Mouse (Mus musculus): ENCODE data around the gene Ms4a6d.
A peak's percentile ranks its signal among the peaks of the same experiment; 100 is the strongest.
"Not testable (repeated sequence)": the region's sequence is repeated elsewhere in the genome, so short reads cannot be mapped to it uniquely, and the experiment has no call there.

Gene Ms4a6d

GRCm38 (mm10) chr19:11604603-11605002 lies at the start of gene Ms4a6d:
Gene Ms4a6d, minus strand, starts transcription at chr19:11604849.
- no peak for DNase-seq (ENCODE audit: low spot score)

GRCm38 (mm10) chr19:11649564-11649963 lies 44.9 kb upstream of the Ms4a6d start:
- DNase-seq (ENCODE audit: low spot score) = no peak

GRCm38 (mm10) chr19:11646166-11646565 lies 41.5 kb upstream of the Ms4a6d start:
- DNase-seq (ENCODE audit: low spot score) = no peak

GRCm38 (mm10) chr19:11640732-11641131 lies 36.1 kb upstream of the Ms4a6d start, which contains the start of gene Ms4a3:
Gene Ms4a3, minus strand, starts transcription at chr19:11640851.
- DNase-seq (ENCODE audit: low spot score) = no peak

GRCm38 (mm10) chr19:11639038-11639437 lies 34.4 kb upstream of the Ms4a6d start:
- DNase-seq (ENCODE audit: low spot score) = no peak

- no peak for DNase-seq (ENCODE audit: low spot score)
Measured at GRCm38 (mm10) chr19:11635572-11635971, 30.9 kb upstream of the Ms4a6d start.

GRCm38 (mm10) chr19:11634330-11634729 lies 29.7 kb upstream of the Ms4a6d start:
- no peak for DNase-seq (ENCODE audit: low spot score)

GRCm38 (mm10) chr19:11633732-11634131 lies 29.1 kb upstream of the Ms4a6d start:
- no peak for DNase-seq (ENCODE audit: low spot score)

GRCm38 (mm10) chr19:11625231-11625630 lies 20.6 kb upstream of the Ms4a6d start:
- no peak for DNase-seq (ENCODE audit: low spot score)

- DNase-seq (ENCODE audit: low spot score) = no peak
Measured at GRCm38 (mm10) chr19:11624800-11625199, 20.2 kb upstream of the Ms4a6d start.

GRCm38 (mm10) chr19:11623551-11623950 lies 18.9 kb upstream of the Ms4a6d start, which contains the start of gene Ms4a2:
Gene Ms4a2, minus strand, starts transcription at chr19:11623719.
- no peak for DNase-seq (ENCODE audit: low spot score)

- DNase-seq (ENCODE audit: low spot score) = no peak
Measured at GRCm38 (mm10) chr19:11617983-11618382, 13.3 kb upstream of the Ms4a6d start.

GRCm38 (mm10) chr19:11614805-11615204 lies 10.2 kb upstream of the Ms4a6d start:
- no peak for DNase-seq (ENCODE audit: low spot score)

- DNase-seq (ENCODE audit: low spot score) = no peak
Measured at GRCm38 (mm10) chr19:11613776-11614443, 9.3 kb upstream of the Ms4a6d start.

- no peak for DNase-seq (ENCODE audit: low spot score)
Measured at GRCm38 (mm10) chr19:11613084-11613483, 8.4 kb upstream of the Ms4a6d start.

- DNase-seq (ENCODE audit: low spot score) = no peak
Measured at GRCm38 (mm10) chr19:11612293-11612692, 7.6 kb upstream of the Ms4a6d start.

- peak; percentile 26 for DNase-seq (ENCODE audit: low spot score)
Measured at GRCm38 (mm10) chr19:11611541-11611945, 6.9 kb upstream of the Ms4a6d start.

- peak; percentile 39 for DNase-seq (ENCODE audit: low spot score)
Measured at GRCm38 (mm10) chr19:11608172-11608571, 3.5 kb upstream of the Ms4a6d start.

GRCm38 (mm10) chr19:11602026-11602425 lies 2.6 kb downstream of the Ms4a6d start:
- DNase-seq (ENCODE audit: low spot score) = no peak

- no peak for DNase-seq (ENCODE audit: low spot score)
Measured at GRCm38 (mm10) chr19:11601349-11601748, 3.3 kb downstream of the Ms4a6d start.

- no peak for DNase-seq (ENCODE audit: low spot score)
Measured at GRCm38 (mm10) chr19:11589891-11590449, 14.7 kb downstream of the Ms4a6d start.

GRCm38 (mm10) chr19:11589205-11589604 lies 15.4 kb downstream of the Ms4a6d start:
- no peak for DNase-seq (ENCODE audit: low spot score)

GRCm38 (mm10) chr19:11574965-11575364 lies 29.7 kb downstream of the Ms4a6d start:
- no peak for DNase-seq (ENCODE audit: low spot score)

GRCm38 (mm10) chr19:11559560-11559959 lies 45.1 kb downstream of the Ms4a6d start:
- DNase-seq (ENCODE audit: low spot score) = not testable (repeated sequence)
